Mouse (Mus musculus) brain, adult 2 months (tissue): Measurements from ENCODE around the gene Gm42791.

ENCODE experiments used
- DNase-seq: peaks from one replicate; pipeline ENCODE4 v3.0.0; 2011; ENCODE audit warnings: low read depth, low spot score

Gene Gm42791

GRCm38 (mm10) chr5:148888032-148888431 lies 106.9 kb downstream of the Gm42791 start:
- no peak for DNase-seq

- DNase-seq = no peak
Observed at GRCm38 (mm10) chr5:148885821-148886609, 108.9 kb downstream of the Gm42791 start.

DNA sequence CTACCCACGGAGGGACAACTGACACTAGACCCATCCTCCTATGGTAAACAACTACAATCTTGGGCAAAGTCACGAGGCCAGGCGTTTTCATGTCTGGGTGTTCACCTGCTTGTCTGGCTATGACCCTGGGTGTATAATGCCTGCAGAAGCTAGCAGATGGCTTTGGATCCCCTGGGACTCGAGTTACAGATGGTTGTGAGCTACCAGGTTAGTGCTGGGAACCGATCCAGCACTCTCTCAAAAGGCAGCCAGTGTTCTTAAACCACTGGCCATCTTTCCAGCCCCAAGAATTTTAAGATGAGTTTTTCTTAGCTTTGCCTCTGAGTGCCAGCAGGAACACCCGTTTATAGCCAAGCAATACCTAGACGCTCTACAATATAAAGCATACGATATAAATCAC lies 111.3 kb downstream of the Gm42791 start:
- peak; percentile 49 for DNase-seq

- no peak for DNase-seq
Observed at GRCm38 (mm10) chr5:148879218-148879617, 115.7 kb downstream of the Gm42791 start.

GRCm38 (mm10) chr5:148873116-148873515 lies 121.8 kb downstream of the Gm42791 start:
- DNase-seq = no peak

- DNase-seq = no peak
Observed at GRCm38 (mm10) chr5:148869583-148869982, 125.4 kb downstream of the Gm42791 start.

DNA sequence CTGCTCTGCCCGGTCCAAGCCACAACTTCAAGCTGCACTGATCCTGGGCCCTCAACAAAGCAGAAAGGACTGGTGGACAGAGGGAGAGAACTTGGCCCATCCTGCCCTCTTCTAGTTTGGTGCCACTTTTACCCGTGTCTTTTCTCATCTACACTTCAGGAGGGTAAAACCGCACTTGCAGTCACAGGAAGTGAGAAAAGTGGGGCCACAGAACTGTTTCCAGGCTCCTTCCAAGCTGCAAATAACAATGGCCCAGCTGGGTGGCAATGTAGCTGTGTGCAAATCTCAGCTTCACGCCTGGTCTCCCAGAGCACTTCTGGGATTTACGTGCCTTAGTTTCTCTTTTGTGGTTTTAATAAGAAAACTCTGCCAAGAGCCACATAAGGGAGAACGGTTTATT lies 127.2 kb downstream of the Gm42791 start:
- no peak for DNase-seq

DNA sequence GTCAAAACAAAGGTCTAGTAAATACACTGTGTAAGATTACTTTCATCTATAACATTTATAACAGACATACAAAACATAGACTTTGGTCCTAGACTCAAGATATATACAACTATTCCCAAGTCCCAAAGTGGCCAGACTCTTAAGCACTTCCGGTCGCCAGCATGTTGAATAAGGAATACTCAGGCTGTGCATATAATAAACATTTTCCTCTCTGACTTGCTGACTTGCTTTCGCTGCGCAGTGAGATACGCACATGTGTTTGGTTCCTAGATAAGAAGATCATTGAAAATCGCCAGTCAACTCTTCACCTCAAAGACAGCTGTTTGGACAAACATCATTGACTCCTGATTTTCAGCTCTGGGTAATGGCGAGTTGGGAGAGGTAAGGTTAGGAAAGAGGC lies 127.8 kb downstream of the Gm42791 start:
- DNase-seq = no peak

- DNase-seq = no peak
Observed at GRCm38 (mm10) chr5:148866571-148866970, 128.4 kb downstream of the Gm42791 start.

DNA sequence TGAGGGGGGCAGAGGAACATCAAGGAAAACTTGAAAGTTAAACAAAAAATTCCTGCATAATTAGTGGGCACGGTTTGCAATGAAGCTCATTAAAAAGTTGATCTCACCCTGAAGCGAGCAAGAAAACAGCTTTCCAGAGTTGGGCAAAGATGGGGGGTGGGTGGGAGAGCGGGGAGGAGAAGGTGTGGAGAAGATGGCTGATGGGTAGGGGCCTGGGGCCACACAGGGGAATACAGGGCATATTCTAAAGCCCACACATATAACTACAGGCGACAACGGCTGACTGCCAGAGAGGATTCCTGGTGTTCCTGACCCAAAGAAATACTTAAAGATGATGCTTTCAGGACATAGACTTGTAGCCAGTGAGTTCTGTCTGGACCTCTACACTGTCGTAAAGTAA lies 131.5 kb downstream of the Gm42791 start:
- DNase-seq = no peak

DNA sequence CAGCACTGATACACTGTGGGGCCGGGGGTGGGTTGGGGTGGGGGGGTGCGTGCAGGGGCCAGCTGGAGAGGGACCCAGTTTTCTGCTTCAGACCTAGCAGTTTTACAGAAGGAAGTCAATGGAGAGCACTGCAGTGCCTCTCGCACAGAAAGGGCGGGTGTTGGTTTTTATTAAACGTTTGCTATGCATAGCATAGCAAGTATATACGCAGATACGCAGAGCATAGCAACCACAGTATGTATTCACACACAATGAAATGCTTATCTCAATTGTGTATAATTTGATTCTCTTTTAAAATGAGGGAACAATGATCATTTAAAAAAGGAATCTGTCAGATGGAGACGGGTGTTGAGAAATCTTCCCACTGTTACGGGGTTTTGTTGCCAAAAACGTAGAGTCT lies 132.1 kb downstream of the Gm42791 start:
- no peak for DNase-seq

- no peak for DNase-seq
Observed at GRCm38 (mm10) chr5:148862136-148862535, 132.8 kb downstream of the Gm42791 start.

- no peak for DNase-seq
Observed at GRCm38 (mm10) chr5:148857522-148857921, 137.4 kb downstream of the Gm42791 start.

- DNase-seq = no peak
Observed at GRCm38 (mm10) chr5:148855047-148855446, 139.9 kb downstream of the Gm42791 start.

DNA sequence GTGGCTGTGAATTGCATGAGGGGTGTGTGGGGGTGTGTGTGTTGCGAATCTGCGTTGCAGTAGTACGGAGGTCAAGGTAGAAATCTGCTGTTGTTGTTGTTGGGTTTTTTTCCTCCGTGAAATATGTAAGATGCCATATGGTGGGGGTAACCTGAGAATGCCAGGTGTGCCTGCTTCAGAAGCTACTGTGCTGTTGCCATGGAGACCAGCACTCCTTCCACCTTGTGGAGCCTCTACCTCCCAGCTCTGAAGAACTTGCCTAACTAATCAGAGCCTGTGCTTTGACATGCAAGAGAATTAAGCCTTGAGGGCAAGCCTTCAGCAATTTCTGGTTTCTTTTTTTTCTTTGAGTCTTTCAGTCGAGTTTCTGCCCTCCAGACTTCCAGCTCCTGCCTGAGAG lies 140.8 kb downstream of the Gm42791 start:
- peak; percentile 73 for DNase-seq

GRCm38 (mm10) chr5:148849516-148849915 lies 145.4 kb downstream of the Gm42791 start:
- no peak for DNase-seq

DNA sequence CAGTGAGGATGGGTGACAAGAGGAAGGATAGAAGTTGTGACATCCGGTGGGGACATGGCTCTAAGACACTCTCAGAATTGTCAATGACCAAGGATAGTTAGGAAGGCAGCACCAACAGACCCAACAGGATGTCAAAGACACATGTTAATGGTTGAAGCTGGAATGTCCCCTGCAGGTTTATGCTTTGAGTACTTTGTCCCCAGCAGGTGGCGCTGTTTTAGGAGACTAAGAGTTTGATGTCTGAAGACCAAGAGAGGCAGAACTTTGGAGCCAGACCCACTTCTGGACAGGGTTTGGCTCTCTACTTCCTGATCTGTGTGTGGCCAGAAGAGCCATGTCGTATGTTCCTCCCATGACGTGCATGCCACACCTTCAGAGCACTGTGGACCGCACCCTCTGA lies 147.9 kb downstream of the Gm42791 start:
- no peak for DNase-seq
